Mouse (Mus musculus): ENCODE measurements around the gene Gabbr2.

DNA sequence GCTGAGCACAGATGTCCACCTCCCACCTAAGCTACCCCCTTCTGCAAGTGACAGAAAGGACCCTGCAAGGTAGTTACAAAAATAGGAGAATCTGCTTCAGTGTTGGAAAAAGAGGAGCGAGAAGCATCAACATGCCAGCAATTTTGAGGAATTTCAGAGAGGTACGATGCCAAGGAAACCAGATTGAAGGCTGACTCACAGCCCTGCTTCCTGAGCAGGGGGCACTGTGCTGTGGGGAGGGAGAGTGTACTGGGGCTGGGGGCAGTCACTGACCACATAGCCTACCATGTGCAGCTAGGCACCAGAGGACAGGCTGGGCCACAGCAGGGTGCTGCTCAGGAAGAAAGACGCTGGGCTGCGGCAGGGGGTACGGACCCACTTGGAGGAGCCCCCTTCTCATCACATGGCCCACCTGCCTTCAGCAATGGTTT is 163.5 kb downstream of the Gabbr2 start:
- TF ChIP-seq CTCF (IDR thresholded peaks at IDR 0.05; ENCODE audit: low read depth, low read length) = no peak
- TF ChIP-seq EP300 (IDR thresholded peaks at IDR 0.05; ENCODE audit: insufficient read depth, low read depth, low read length) = no peak

All from ES-Bruce4 (cell line).